Mouse (Mus musculus) lung, postnatal 0 days (tissue): ENCODE data around the gene Sox8.

Experiments used
- CTCF ChIP-seq: IDR thresholded peaks from 2 replicates; pipeline ENCODE4 v1.5.1; 2016; ENCODE audit warnings: antibody characterized with exemption, mild to moderate bottlenecking
- EP300 ChIP-seq: IDR thresholded peaks from 2 replicates; pipeline ENCODE4 v1.6.1; 2016; ENCODE audit warnings: antibody characterized with exemption, mild to moderate bottlenecking, control low read depth

GRCm38 (mm10) chr17:25519511-25519910, 51.0 kb downstream of the Sox8 start:
- no peak for TF ChIP-seq CTCF
- no peak for TF ChIP-seq EP300
